Mouse (Mus musculus): ENCODE results near the gene Zbtb40. TPM values are rescaled to one million over a fixed set of nuclear protein-coding genes. Genes with fewer than 3 reads are reported as not detected.

Gene Zbtb40
- polyA plus RNA-seq, 1 experiment from 2014 or later, result 4.2 TPM

DNA sequence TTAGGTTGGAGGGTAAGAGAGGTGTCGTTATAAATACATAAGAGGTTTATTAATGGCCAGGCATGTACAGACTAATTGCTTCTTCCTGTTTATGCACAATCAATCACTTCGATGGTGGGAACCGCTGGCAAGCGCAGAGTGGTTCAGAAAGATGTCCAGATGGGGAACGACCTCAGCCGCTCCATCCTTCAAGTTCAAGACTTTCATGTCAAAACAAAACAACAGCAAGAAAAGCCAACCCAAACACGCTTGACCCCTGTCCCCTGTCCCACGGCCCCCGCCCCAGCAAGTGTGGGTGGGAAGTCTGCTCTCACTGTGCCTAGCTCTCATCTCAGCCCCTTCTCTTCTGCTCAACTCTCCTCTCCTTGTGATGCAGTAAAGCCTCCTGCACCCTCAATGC lies 88.0 kb downstream of the Zbtb40 start:
- WGBS, result 80% methylated on average over 9 of the region's 9 CpGs

DNA sequence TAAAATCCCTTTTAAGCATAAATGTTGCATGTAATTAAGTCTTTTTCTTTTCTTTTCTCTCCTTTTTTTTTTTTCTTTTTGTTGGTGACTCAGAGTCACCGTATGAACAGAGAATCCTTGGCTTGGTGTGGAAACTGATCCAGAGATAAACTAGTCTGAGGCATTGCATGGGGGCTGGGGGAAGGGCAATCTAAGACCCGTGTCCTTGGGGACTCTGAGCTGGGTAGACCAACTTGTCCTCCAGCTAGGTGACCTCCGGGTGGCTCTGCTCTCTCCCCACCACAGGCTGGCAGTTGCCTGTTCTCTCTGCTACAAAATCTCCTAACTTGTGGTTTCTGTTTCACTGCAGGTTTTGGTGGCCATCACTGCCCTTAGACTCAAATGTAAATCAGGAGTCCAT lies 88.5 kb downstream of the Zbtb40 start:
- Histone ChIP-seq H3K9me3 (ENCODE audit: control insufficient read depth, low read length) (no peaks in the 10 kb centered on the region), H3K36me3 (ENCODE audit: control insufficient read depth, insufficient read depth, low read length) (no peaks in the 10 kb centered on the region), H3K4me2 (no peak overlapping the region), H3K27ac (ENCODE audit: low read depth, low read length) (no peak overlapping the region), H3K9ac (ENCODE audit: low read length) (no peak overlapping the region), H3K4me1 (ENCODE audit: control insufficient read depth, insufficient read depth, low read length) (peaks cover 37% of the 10 kb centered on the region), H3K4me3 (ENCODE audit: low read depth, low read length) (no peak overlapping the region), H3K27me3 (ENCODE audit: control insufficient read depth, insufficient read depth, low read length) (peaks cover 89% of the 10 kb centered on the region)
- ATAC-seq (ENCODE audit: low FRiP score) (no peak), DNase-seq (ENCODE audit: low spot score, missing footprints) (no peak)
- 62% methylated on average over 3 of the region's 3 CpGs for WGBS

More for the DNA sequence above, 88.0 kb downstream of the Zbtb40 start:
- DNase-seq (ENCODE audit: low spot score, missing footprints), result no peak
- Histone ChIP-seq H3K4me1 (ENCODE audit: control insufficient read depth, insufficient read depth, low read length) (peaks cover 40% of the 10 kb centered on the region), H3K4me3 (ENCODE audit: low read depth, low read length) (no peak overlapping the region), H3K4me2 (no peak overlapping the region), H3K9me3 (ENCODE audit: control insufficient read depth, low read length) (no peaks in the 10 kb centered on the region), H3K27me3 (ENCODE audit: control insufficient read depth, insufficient read depth, low read length) (peaks cover 84% of the 10 kb centered on the region), H3K27ac (ENCODE audit: low read depth, low read length) (no peak overlapping the region), H3K36me3 (ENCODE audit: control insufficient read depth, insufficient read depth, low read length) (no peaks in the 10 kb centered on the region), H3K9ac (ENCODE audit: low read length) (no peak overlapping the region)
- ATAC-seq (ENCODE audit: low FRiP score), result no peak

GRCm38 (mm10) chr4:136956751-136957446 lies 91.7 kb downstream of the Zbtb40 start, which contains the start of gene Epha8:
Gene Epha8 (minus strand): TSS chr4:136956816.
- H3K27me3 ChIP-seq (ENCODE audit: control insufficient read depth, insufficient read depth, low read length), result peaks cover 94% of the 10 kb centered on the region
- 2% methylated on average over 62 of the region's 75 CpGs for WGBS
- DNase-seq (ENCODE audit: low spot score, missing footprints), result no peak
- no peaks in the 10 kb centered on the region for H3K36me3 ChIP-seq (ENCODE audit: control insufficient read depth, insufficient read depth, low read length)
- peak within 1 kb of the TSS; percentile 42 for H3K4me3 ChIP-seq (ENCODE audit: low read depth, low read length)
- H3K4me2 ChIP-seq, result peak within 1 kb of the TSS; percentile 72
- H3K27ac ChIP-seq (ENCODE audit: low read depth, low read length), result no peak within 1 kb of the TSS
- no peaks in the 10 kb centered on the region for H3K9me3 ChIP-seq (ENCODE audit: control insufficient read depth, low read length)
- peaks cover 14% of the 10 kb centered on the region for H3K4me1 ChIP-seq (ENCODE audit: control insufficient read depth, insufficient read depth, low read length)
- ATAC-seq (ENCODE audit: low FRiP score), result peak; percentile 58
- peak within 1 kb of the TSS; percentile 61 for H3K9ac ChIP-seq (ENCODE audit: low read length)

- peaks cover 12% of the 10 kb centered on the region for H3K4me1 ChIP-seq (ENCODE audit: control insufficient read depth, insufficient read depth, low read length)
- ATAC-seq (ENCODE audit: low FRiP score), result no peak
- H3K4me2 ChIP-seq, result peak overlapping the region; percentile 9; the same call in 1 of the 2 replicates
- H3K9me3 ChIP-seq (ENCODE audit: control insufficient read depth, low read length), result no peaks in the 10 kb centered on the region
- no peaks in the 10 kb centered on the region for H3K36me3 ChIP-seq (ENCODE audit: control insufficient read depth, insufficient read depth, low read length)
- DNase-seq (ENCODE audit: low spot score, missing footprints), result no peak
- no peak overlapping the region for H3K4me3 ChIP-seq (ENCODE audit: low read depth, low read length)
- no peak overlapping the region for H3K27ac ChIP-seq (ENCODE audit: low read depth, low read length)
- no peak overlapping the region for H3K9ac ChIP-seq (ENCODE audit: low read length)
- 59% methylated on average over 6 of the region's 6 CpGs for WGBS
- H3K27me3 ChIP-seq (ENCODE audit: control insufficient read depth, insufficient read depth, low read length), result peaks cover 85% of the 10 kb centered on the region
Measured at GRCm38 (mm10) chr4:136954562-136954961, 94.0 kb downstream of the Zbtb40 start.

GRCm38 (mm10) chr4:136949266-136949989 lies 99.2 kb downstream of the Zbtb40 start:
- ATAC-seq (ENCODE audit: low FRiP score), result no peak
- Histone ChIP-seq H3K27ac (ENCODE audit: low read depth, low read length) (no peak overlapping the region), H3K36me3 (ENCODE audit: control insufficient read depth, insufficient read depth, low read length) (no peaks in the 10 kb centered on the region)

GRCm38 (mm10) chr4:136945397-136945796 lies 103.2 kb downstream of the Zbtb40 start:
- peaks cover 14% of the 10 kb centered on the region for H3K4me1 ChIP-seq (ENCODE audit: control insufficient read depth, insufficient read depth, low read length)
- no peak overlapping the region for H3K27ac ChIP-seq (ENCODE audit: low read depth, low read length)
- no peak overlapping the region for H3K9ac ChIP-seq (ENCODE audit: low read length)
- no peak overlapping the region for H3K4me3 ChIP-seq (ENCODE audit: low read depth, low read length)
- H3K36me3 ChIP-seq (ENCODE audit: control insufficient read depth, insufficient read depth, low read length), result no peaks in the 10 kb centered on the region
- ATAC-seq (ENCODE audit: low FRiP score) (no peak), DNase-seq (ENCODE audit: low spot score, missing footprints) (no peak)
- peaks cover 38% of the 10 kb centered on the region for H3K27me3 ChIP-seq (ENCODE audit: control insufficient read depth, insufficient read depth, low read length)
- no peaks in the 10 kb centered on the region for H3K9me3 ChIP-seq (ENCODE audit: control insufficient read depth, low read length)
- 75% methylated on average over 17 of the region's 17 CpGs for WGBS
- H3K4me2 ChIP-seq, result no peak overlapping the region

More at GRCm38 (mm10) chr4:136949266-136949989, 99.2 kb downstream of the Zbtb40 start:
- Histone ChIP-seq H3K4me3 (ENCODE audit: low read depth, low read length) (no peak overlapping the region), H3K4me1 (ENCODE audit: control insufficient read depth, insufficient read depth, low read length) (peaks cover 3% of the 10 kb centered on the region), H3K9me3 (ENCODE audit: control insufficient read depth, low read length) (no peaks in the 10 kb centered on the region), H3K4me2 (no peak overlapping the region), H3K9ac (ENCODE audit: low read length) (no peak overlapping the region), H3K27me3 (ENCODE audit: control insufficient read depth, insufficient read depth, low read length) (peaks cover 54% of the 10 kb centered on the region)
- DNase-seq (ENCODE audit: low spot score, missing footprints), result no peak
- WGBS, result 41% methylated on average over 10 of the region's 10 CpGs

DNA sequence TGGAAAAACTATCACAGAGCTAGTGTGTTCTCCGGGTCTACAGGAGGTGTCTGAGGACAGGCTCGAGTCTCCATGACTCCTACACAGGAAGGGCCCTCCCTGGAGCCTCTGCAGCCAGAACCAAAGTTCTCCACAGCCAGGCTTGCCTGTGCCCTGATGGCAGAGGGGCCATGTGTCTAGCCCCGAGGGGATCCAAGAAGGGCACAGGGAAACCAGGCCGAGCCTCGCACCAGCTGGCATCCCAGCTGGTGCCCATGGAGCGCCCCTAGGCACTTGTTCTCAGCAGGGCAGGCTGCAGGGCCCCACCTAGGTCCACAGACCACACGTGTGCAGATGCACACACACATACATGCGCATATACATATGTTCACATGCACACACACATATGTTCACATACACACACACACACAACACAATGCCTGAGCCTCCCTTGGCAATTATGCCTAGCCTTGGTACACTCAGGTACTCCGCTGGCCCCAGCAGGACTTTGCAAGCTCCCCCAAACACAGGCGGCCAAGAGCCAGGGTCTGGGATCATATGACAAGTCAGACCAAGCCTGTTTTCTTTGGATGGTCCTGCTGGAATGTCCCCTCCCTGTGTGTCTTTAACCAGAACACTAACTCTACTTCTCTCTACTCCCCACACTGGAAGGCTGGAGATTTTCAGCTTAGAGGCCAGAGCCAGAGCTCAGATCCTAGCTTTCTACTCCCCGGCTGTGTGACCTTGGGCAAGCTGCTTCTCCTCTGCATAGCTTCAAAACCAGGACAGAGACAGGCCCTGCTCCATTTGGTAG lies 103.8 kb downstream of the Zbtb40 start:
- H3K9me3 ChIP-seq (ENCODE audit: control insufficient read depth, low read length), result no peaks in the 10 kb centered on the region
- H3K4me3 ChIP-seq (ENCODE audit: low read depth, low read length), result no peak overlapping the region
- DNase-seq (ENCODE audit: low spot score, missing footprints) (no peak), ATAC-seq (ENCODE audit: low FRiP score) (no peak)
- WGBS, result 79% methylated on average over 11 of the region's 11 CpGs
- no peaks in the 10 kb centered on the region for H3K36me3 ChIP-seq (ENCODE audit: control insufficient read depth, insufficient read depth, low read length)
- peaks cover 14% of the 10 kb centered on the region for H3K4me1 ChIP-seq (ENCODE audit: control insufficient read depth, insufficient read depth, low read length)
- no peak overlapping the region for H3K9ac ChIP-seq (ENCODE audit: low read length)
- H3K27me3 ChIP-seq (ENCODE audit: control insufficient read depth, insufficient read depth, low read length), result peaks cover 37% of the 10 kb centered on the region
- no peak overlapping the region for H3K4me2 ChIP-seq
- no peak overlapping the region for H3K27ac ChIP-seq (ENCODE audit: low read depth, low read length)

- Histone ChIP-seq H3K4me2 (no peak overlapping the region), H3K27me3 (ENCODE audit: control insufficient read depth, insufficient read depth, low read length) (peaks cover 29% of the 10 kb centered on the region), H3K36me3 (ENCODE audit: control insufficient read depth, insufficient read depth, low read length) (no peaks in the 10 kb centered on the region), H3K4me3 (ENCODE audit: low read depth, low read length) (no peak overlapping the region), H3K27ac (ENCODE audit: low read depth, low read length) (no peak overlapping the region), H3K4me1 (ENCODE audit: control insufficient read depth, insufficient read depth, low read length) (peaks cover 10% of the 10 kb centered on the region), H3K9me3 (ENCODE audit: control insufficient read depth, low read length) (no peaks in the 10 kb centered on the region), H3K9ac (ENCODE audit: low read length) (no peak overlapping the region)
- WGBS, result 31% methylated on average over 13 of the region's 13 CpGs
- DNase-seq (ENCODE audit: low spot score, missing footprints), result no peak
- ATAC-seq (ENCODE audit: low FRiP score), result no peak
Measured at GRCm38 (mm10) chr4:136943175-136943574, 105.4 kb downstream of the Zbtb40 start.
